8 mouse cellular contexts compared by ENCODE assay signal in genomic region chr8:93591608-93592301, GRCm38 (mm10). TPM values are rescaled to one million over a fixed set of nuclear protein-coding genes. Genes with fewer than 3 reads are reported as not detected.
DNase-seq lines count a peak whose midpoint lies in the region; ATAC-seq and TF ChIP-seq lines count a peak whose summit lies in the region.

No protein-coding gene starts in this region.

- no peak overlapping the region for H3K4me3 ChIP-seq in kidney, adult 2 months (ENCODE audit: insufficient read depth, low read depth, low read length)
- H3K4me3 ChIP-seq in limb, embryonic 11.5 days (ENCODE audit: low read depth, low read length): no peak overlapping the region
- no peak overlapping the region for H3K4me3 ChIP-seq in neural tube, embryonic 12.5 days

- TF ChIP-seq POLR2A in kidney, adult 2 months (IDR thresholded peaks at IDR 0.05; ENCODE audit: low read depth, low read length): no peak

- H3K27ac ChIP-seq in kidney, adult 2 months (ENCODE audit: insufficient read depth, low read depth, low read length): no peak overlapping the region
- no peak overlapping the region for H3K27ac ChIP-seq in limb, embryonic 11.5 days (replicated peaks; ENCODE audit: low read depth, low read length)
- H3K27ac ChIP-seq in neural tube, embryonic 12.5 days: no peak overlapping the region

- ATAC-seq in granulocyte monocyte progenitor cell, adult 5-6 weeks (replicated peaks; ENCODE audit: poor library complexity, severe bottlenecking): peak; percentile 86
- ATAC-seq in limb, embryonic 11.5 days (ENCODE audit: insufficient number of reproducible peaks, low FRiP score, low TSS enrichment, low read depth): 0 out of 2 replicates have a peak, but pooled peaks have one; percentile 65
- peak; percentile 63; the same call in 1 of the 2 replicates for ATAC-seq in neural tube, embryonic 12.5 days (ENCODE audit: low FRiP score, low read depth)

- no peaks in the 10 kb centered on the region for H3K4me1 ChIP-seq in kidney, adult 2 months (ENCODE audit: control insufficient read depth, insufficient read depth, low read length)
- no peaks in the 10 kb centered on the region for H3K4me1 ChIP-seq in limb, embryonic 11.5 days (ENCODE audit: control insufficient read depth, insufficient read depth, low read length)
- H3K4me1 ChIP-seq in neural tube, embryonic 12.5 days: peaks cover 5% of the 10 kb centered on the region; the same call in 1 of the 2 replicates

- 38% methylated on average over 9 of the region's 9 CpGs for WGBS in kidney, adult 2 months
- 34% methylated on average over 9 of the region's 9 CpGs for WGBS in limb, embryonic 11.5 days
- 36% methylated on average over 9 of the region's 9 CpGs for WGBS in neural tube, embryonic 12.5 days

- peak; percentile 82 for TF ChIP-seq CTCF in kidney, adult 2 months (conservative IDR thresholded peaks at IDR 0.05; ENCODE audit: insufficient read depth, insufficient read length, low read depth, low read length)

- H3K36me3 ChIP-seq in kidney, adult 2 months (ENCODE audit: control insufficient read depth, insufficient read depth, low read length): no peaks in the 10 kb centered on the region
- H3K36me3 ChIP-seq in limb, embryonic 11.5 days (ENCODE audit: control insufficient read depth, insufficient read depth, low read length): no peaks in the 10 kb centered on the region
- no peaks in the 10 kb centered on the region for H3K36me3 ChIP-seq in neural tube, embryonic 12.5 days

- no peak overlapping the region for H3K4me2 ChIP-seq in limb, embryonic 11.5 days (ENCODE audit: low read depth, severe bottlenecking)
- H3K4me2 ChIP-seq in neural tube, embryonic 12.5 days (replicated peaks): no peak overlapping the region

- DNase-seq in 3134 (ENCODE audit: extremely low read depth, insufficient read length, low spot score): peak; percentile 50
- DNase-seq in adrenal gland, adult 8-10 months: peak; percentile 32
- peak; percentile 89 for DNase-seq in embryo, embryonic 11 days
- peak; percentile 66 for DNase-seq in kidney, adult 2 months
- DNase-seq in limb, embryonic 11.5 days (ENCODE audit: low spot score): peak; percentile 91
- peak; percentile 43 for DNase-seq in thymus, postnatal 0 days (ENCODE audit: low spot score)

- H3K27me3 ChIP-seq in kidney, adult 2 months (replicated peaks; ENCODE audit: control insufficient read depth, insufficient read depth, low read length): no peaks in the 10 kb centered on the region; the same call in 1 of the 2 replicates
- no peaks in the 10 kb centered on the region for H3K27me3 ChIP-seq in limb, embryonic 11.5 days (ENCODE audit: control insufficient read depth, insufficient read depth, low read length)
- H3K27me3 ChIP-seq in neural tube, embryonic 12.5 days (replicated peaks): no peaks in the 10 kb centered on the region

- no peaks in the 10 kb centered on the region for H3K9me3 ChIP-seq in limb, embryonic 11.5 days (ENCODE audit: control insufficient read depth, low read length)
- H3K9me3 ChIP-seq in neural tube, embryonic 12.5 days: no peaks in the 10 kb centered on the region

- no peak overlapping the region for H3K9ac ChIP-seq in limb, embryonic 11.5 days (ENCODE audit: low read length)
- H3K9ac ChIP-seq in neural tube, embryonic 12.5 days: no peak overlapping the region

RNA-seq across cellular contexts. Expression of gene Ces5a, which starts 56.1 kb away (rescaled TPM):
- total RNA-seq in adrenal gland, adult 8-10 months (2022): not detected
- total RNA-seq in granulocyte monocyte progenitor cell, adult 5-6 weeks (2014; fragmentation: Nextera tagmentation): not detected in 2 replicates
- total RNA-seq in granulocyte monocyte progenitor cell, adult 5-6 weeks (2017): not detected in 2 replicates
- not detected in 2 replicates for polyA plus RNA-seq in kidney, adult 2 months (2012; rRNA removed)
- polyA plus RNA-seq in limb, embryonic 11.5 days (2014; fragmentation: Nextera tagmentation; extraction: Ambion mirVana): not detected in 2 replicates
- polyA plus RNA-seq in neural tube, embryonic 12.5 days (2016; fragmentation: Nextera tagmentation; extraction: Ambion mirVana): not detected in 2 replicates
- polyA plus RNA-seq in thymus, postnatal 0 days (2015; fragmentation: Nextera tagmentation; extraction: Ambion mirVana): 0.25 and 0.53 TPM in 2 replicates

Comparison
In these comparisons a context has a peak if more than half of its experiments do, and no peak if none do; other contexts are left out.
1. DNase-seq: peak in every context shown above with its lines; median percentile 91 in limb, embryonic 11.5 days; 89 in embryo, embryonic 11 days; 66 in kidney, adult 2 months; 50 in 3134; 43 in thymus, postnatal 0 days; 32 in adrenal gland, adult 8-10 months.